Mouse (Mus musculus) brain, embryonic 14.5 days (tissue): ENCODE measurements around the gene Mettl7a2.

ENCODE experiments used
- CTCF ChIP-seq: fragments of 200-500 bp; IDR thresholded peaks from 2 replicates; pipeline ENCODE4 v1.5.1; 2012; ENCODE audit warnings: inconsistent platforms, mild to moderate bottlenecking, moderate library complexity, borderline replicate concordance; ENCODE audit not compliant: insufficient read depth, insufficient read length; ENCODE audit errors: extremely low read depth
- POLR2A ChIP-seq: fragments of 200-500 bp; IDR thresholded peaks from 2 replicates; pipeline ENCODE4 v1.6.1; 2012; ENCODE audit warnings: mild to moderate bottlenecking, inconsistent platforms, borderline replicate concordance; ENCODE audit not compliant: poor library complexity, insufficient read depth, insufficient read length, severe bottlenecking; ENCODE audit errors: extremely low read depth

DNA sequence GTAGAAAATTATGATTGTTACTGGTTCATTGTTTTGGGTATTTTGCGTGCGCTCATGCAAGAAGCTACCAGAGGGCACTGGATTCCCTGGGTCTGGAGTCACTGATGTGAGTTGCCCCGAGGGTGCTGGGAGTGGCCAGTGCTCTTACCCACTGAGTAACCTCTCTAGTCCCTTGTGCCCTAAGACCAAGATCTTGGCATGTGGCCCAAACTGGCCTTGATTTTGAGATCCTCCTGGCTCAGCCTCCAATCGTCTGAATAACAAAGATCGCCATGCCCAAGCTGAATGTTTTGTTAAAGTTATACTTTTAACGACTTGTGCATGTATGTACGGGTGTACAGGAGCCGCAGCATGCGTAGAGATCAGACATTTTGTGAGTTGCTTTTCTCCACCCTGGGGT lies 32.7 kb downstream of the Mettl7a2 start:
- TF ChIP-seq CTCF, result no peak
- no peak for TF ChIP-seq POLR2A
